Mouse (Mus musculus): ENCODE results near the gene Snx30. TPM values are rescaled to one million over a fixed set of nuclear protein-coding genes. Genes with fewer than 3 reads are reported as not detected.

The Snx30 gene
- polyA plus RNA-seq, 1 experiment from 2014 or later, result 9.3 TPM

DNA sequence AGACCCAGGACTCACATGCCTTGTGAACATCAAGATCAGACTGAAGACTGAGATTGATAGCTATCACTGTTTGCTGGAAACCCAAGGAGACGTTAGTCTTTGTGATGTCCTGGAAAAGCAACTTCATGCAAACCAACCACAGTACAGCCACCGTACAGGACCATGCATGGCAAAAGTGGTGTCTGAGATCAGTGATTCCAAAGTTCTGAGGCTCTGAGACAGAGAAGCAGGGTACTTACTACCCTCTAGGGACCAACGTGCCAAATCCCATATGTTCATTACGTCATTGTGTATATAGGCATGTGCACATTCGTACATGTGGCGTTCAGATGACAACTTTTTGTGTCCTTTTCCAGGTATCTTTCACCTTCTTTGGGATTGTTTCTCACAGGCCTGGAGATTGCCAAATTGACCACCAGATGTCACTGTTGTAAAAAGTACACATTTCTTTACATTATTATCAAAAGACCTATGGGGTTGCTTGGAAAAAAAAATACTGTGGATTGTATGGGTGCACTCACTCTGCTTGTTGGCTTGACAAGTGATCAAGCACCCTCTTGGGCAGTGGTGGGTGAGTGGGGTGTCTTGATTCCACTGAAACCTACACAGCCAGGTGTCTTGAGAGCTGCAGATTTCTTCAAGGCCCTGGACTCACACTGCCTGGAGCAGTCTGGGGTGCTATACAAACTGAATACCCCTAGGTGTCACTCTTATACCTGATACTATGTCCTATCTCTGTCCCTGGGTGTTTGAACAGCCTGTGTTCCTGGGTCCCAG is 127.1 kb downstream of the Snx30 start:
- 0 out of 2 replicates have a peak, but pooled peaks have one; percentile 58 for ATAC-seq (ENCODE audit: insufficient number of reproducible peaks, low FRiP score, low TSS enrichment, low read depth)
- Histone ChIP-seq H3K27ac (no peak overlapping the region), H3K36me3 (no peaks in the 10 kb centered on the region), H3K9ac (no peak overlapping the region), H3K4me1 (no peaks in the 10 kb centered on the region), H3K9me3 (no peaks in the 10 kb centered on the region), H3K27me3 (no peaks in the 10 kb centered on the region), H3K4me3 (no peak overlapping the region), H3K4me2 (no peak overlapping the region)
- 54% methylated on average over 6 of the region's 6 CpGs for WGBS

- no peaks in the 10 kb centered on the region for H3K36me3 ChIP-seq
- 26% methylated on average over 2 of the region's 2 CpGs for WGBS
- no peaks in the 10 kb centered on the region for H3K9me3 ChIP-seq
- H3K27me3 ChIP-seq, result no peaks in the 10 kb centered on the region
- H3K27ac ChIP-seq, result no peak overlapping the region
- H3K4me2 ChIP-seq, result no peak overlapping the region
- no peak for ATAC-seq (ENCODE audit: insufficient number of reproducible peaks, low FRiP score, low TSS enrichment, low read depth)
- H3K4me1 ChIP-seq, result no peaks in the 10 kb centered on the region
- H3K4me3 ChIP-seq, result no peak overlapping the region
- no peak overlapping the region for H3K9ac ChIP-seq
Observed at GRCm38 (mm10) chr4:59937543-59937942, 131.9 kb downstream of the Snx30 start.

Other genes with a start within 250 kb of the Snx30 start
- 27.8 and 28.0 TPM in 2 replicates for gene Hsdl2, start 224.3 kb upstream of the Snx30 start, polyA plus RNA-seq (2015; fragmentation: Nextera tagmentation; extraction: Ambion mirVana)
- 12.5 and 16.1 TPM in 2 replicates for gene E130308A19Rik, start 179.6 kb upstream of the Snx30 start, polyA plus RNA-seq (2015; fragmentation: Nextera tagmentation; extraction: Ambion mirVana)
- 38.7 and 43.6 TPM in 2 replicates for gene Inip, start 4.3 kb upstream of the Snx30 start, polyA plus RNA-seq (2015; fragmentation: Nextera tagmentation; extraction: Ambion mirVana)
- 5.6 and 6.0 TPM in 2 replicates for gene Slc46a2, start 109.2 kb downstream of the Snx30 start, polyA plus RNA-seq (2015; fragmentation: Nextera tagmentation; extraction: Ambion mirVana)
- gene Mup4, start 154.9 kb downstream of the Snx30 start, polyA plus RNA-seq (2015; fragmentation: Nextera tagmentation; extraction: Ambion mirVana), result not detected in 2 replicates
- gene Mup6, start 158.5 kb downstream of the Snx30 start, polyA plus RNA-seq (2015; fragmentation: Nextera tagmentation; extraction: Ambion mirVana), result not detected in 2 replicates

Data from limb, embryonic 15.5 days (tissue).